Mouse (Mus musculus) midbrain, embryonic 14.5 days (tissue): ENCODE measurements at regions not wholly inside any gene's neighbourhood (a gene's known extent, or its start where the extent isn't known, plus 50 kb on each side); places are given as distances from the start of the nearest gene placed in this dataset.

ENCODE experiments used
- ATAC-seq: fragments of 200-750 bp; cut with Nextera tagmentation; 2 replicates; pipeline ENCODE4 v1.8.0; 2017; ENCODE audit warnings: moderate number of reproducible peaks, moderate library complexity; ENCODE audit not compliant: low FRiP score, low TSS enrichment
- DNase-seq: peaks from one replicate; pipeline ENCODE4 v3.0.0-alpha.2; 2015
- H3K27ac ChIP-seq: fragments of 300-500 bp; sonication (generic); replicated peaks from 2 replicates; pipeline ENCODE4 v1.5.1; 2014; ENCODE audit warnings: mild to moderate bottlenecking, low read depth, low read length, moderate library complexity
- H3K27me3 ChIP-seq: fragments of 300-500 bp; sonication (generic); 2 replicates; pipeline ENCODE4 v1.6.1; 2014; ENCODE audit warnings: low read length, control low read depth, mixed read lengths; ENCODE audit not compliant: control insufficient read depth, insufficient read depth
- H3K36me3 ChIP-seq: fragments of 300-500 bp; sonication (generic); 2 replicates; pipeline ENCODE4 v1.6.1; 2014; ENCODE audit warnings: low read length, control low read depth; ENCODE audit not compliant: control insufficient read depth, insufficient read depth
- H3K4me1 ChIP-seq: fragments of 300-500 bp; sonication (generic); 2 replicates; pipeline ENCODE4 v1.6.1; 2014; ENCODE audit warnings: mild to moderate bottlenecking, antibody characterized with exemption, low read length, control low read depth; ENCODE audit not compliant: control insufficient read depth, insufficient read depth
- H3K4me2 ChIP-seq: fragments of 300-500 bp; sonication (generic); 2 replicates; pipeline ENCODE4 v1.6.1; 2014; ENCODE audit warnings: mild to moderate bottlenecking, low read length, moderate library complexity
- H3K4me3 ChIP-seq: fragments of 300-500 bp; sonication (generic); replicated peaks from 2 replicates; pipeline ENCODE4 v1.5.1; 2014; ENCODE audit warnings: low read depth, low read length
- H3K9ac ChIP-seq: fragments of 300-500 bp; sonication (generic); replicated peaks from 2 replicates; pipeline ENCODE4 v1.6.1; 2014; ENCODE audit warnings: mild to moderate bottlenecking, low read length, moderate library complexity
- H3K9me3 ChIP-seq: fragments of 300-500 bp; sonication (generic); 2 replicates; pipeline ENCODE4 v1.6.1; 2016; ENCODE audit warnings: low read length, control low read depth, mixed read lengths; ENCODE audit not compliant: control insufficient read depth
- WGBS: fragments of 180-500 bp; shearing (Covaris S2); extraction: QIAGEN DNeasy Blood & Tissue Kit; methylation state at CpG from one replicate; pipeline ENCODE4 v1.1.7; 2014; 5-methylcytosine and 5-hydroxymethylcytosine counted together

DNA sequence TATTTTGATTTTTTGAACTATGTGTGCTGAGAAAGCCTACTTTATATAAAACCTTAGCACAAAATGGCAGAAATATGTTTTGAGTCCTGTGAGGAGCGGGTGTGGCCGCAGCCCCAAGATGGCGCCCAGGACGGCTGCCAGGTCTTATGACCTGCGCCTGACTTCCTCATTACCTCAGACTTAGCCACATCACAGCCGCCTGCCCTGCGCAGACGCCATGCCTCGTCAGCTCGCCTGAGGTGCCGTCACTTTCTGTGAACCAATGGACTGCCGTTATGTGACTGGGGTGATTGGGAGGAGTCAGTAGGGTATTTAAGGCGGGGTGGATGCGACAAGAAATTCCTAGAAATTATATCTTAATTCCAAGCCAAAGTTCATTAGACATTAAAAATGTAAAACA, 171.7 kb upstream of the Foxn2 start:
- H3K9ac ChIP-seq: no peak overlapping the region
- no peaks in the 10 kb centered on the region for H3K9me3 ChIP-seq
- 97% methylated on average over 14 of the region's 14 CpGs for WGBS
- no peaks in the 10 kb centered on the region for H3K27me3 ChIP-seq
- H3K4me1 ChIP-seq: no peaks in the 10 kb centered on the region
- ATAC-seq (no peak), DNase-seq (no peak)
- H3K4me3 ChIP-seq: no peak overlapping the region
- no peak overlapping the region for H3K27ac ChIP-seq
- H3K4me2 ChIP-seq: no peak overlapping the region
- no peaks in the 10 kb centered on the region for H3K36me3 ChIP-seq

DNA sequence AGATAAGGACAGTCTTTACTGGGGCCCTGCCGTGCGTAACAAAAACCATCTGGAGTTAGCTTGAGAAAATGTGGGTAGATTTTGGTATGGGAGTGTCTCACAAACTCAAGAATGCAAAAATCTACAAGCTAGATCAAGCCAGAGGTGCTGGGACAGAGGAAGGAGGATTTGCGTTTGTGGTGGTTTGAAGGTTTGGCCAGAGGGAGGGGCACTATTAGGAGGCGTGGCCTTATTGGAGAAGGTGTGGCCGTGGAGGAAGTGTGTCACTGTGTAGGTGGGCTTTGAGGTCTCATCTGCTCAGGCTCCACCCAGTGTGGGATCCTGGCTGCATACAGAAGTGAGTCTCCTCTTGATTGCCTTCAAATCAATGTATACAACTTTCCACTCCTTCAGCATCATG, 169.6 kb upstream of the Foxn2 start:
- no peak overlapping the region for H3K4me3 ChIP-seq
- H3K4me1 ChIP-seq: 0 out of 2 replicates have a peak, but pooled peaks cover 3% of the 10 kb centered on the region
- H3K27me3 ChIP-seq: no peaks in the 10 kb centered on the region
- 87% methylated on average over 5 of the region's 5 CpGs for WGBS
- DNase-seq: no peak
- no peak overlapping the region for H3K27ac ChIP-seq
- H3K9me3 ChIP-seq: no peaks in the 10 kb centered on the region
- no peak for ATAC-seq
- H3K36me3 ChIP-seq: no peaks in the 10 kb centered on the region
- H3K9ac ChIP-seq: no peak overlapping the region
- H3K4me2 ChIP-seq: no peak overlapping the region

DNA sequence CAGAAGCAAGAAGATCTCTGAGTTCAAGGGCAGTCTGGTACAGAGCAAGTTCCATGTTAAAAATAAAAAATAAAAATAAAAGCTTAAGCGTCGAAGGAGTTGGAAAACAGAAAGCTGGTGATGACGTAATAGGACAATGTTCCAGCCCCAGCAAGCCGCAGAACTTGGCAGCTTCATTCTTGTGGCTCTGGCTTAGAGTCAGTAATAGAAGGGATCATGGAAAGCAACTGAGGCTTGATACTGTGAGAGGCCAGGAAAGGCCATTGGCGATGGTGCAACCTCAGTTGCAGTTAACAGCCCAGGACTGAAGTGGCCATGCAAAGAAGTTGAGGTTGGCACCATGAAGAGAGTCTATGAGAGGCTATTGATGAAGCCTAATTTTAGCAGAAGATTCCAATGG, 168.3 kb upstream of the Foxn2 start:
- no peak overlapping the region for H3K4me2 ChIP-seq
- no peaks in the 10 kb centered on the region for H3K36me3 ChIP-seq
- H3K4me3 ChIP-seq: no peak overlapping the region
- no peak overlapping the region for H3K9ac ChIP-seq
- H3K27ac ChIP-seq: no peak overlapping the region
- ATAC-seq (no peak), DNase-seq (no peak)
- no peaks in the 10 kb centered on the region for H3K9me3 ChIP-seq
- 94% methylated on average over 5 of the region's 5 CpGs for WGBS
- H3K4me1 ChIP-seq: 0 out of 2 replicates have a peak, but pooled peaks cover 3% of the 10 kb centered on the region
- no peaks in the 10 kb centered on the region for H3K27me3 ChIP-seq

DNA sequence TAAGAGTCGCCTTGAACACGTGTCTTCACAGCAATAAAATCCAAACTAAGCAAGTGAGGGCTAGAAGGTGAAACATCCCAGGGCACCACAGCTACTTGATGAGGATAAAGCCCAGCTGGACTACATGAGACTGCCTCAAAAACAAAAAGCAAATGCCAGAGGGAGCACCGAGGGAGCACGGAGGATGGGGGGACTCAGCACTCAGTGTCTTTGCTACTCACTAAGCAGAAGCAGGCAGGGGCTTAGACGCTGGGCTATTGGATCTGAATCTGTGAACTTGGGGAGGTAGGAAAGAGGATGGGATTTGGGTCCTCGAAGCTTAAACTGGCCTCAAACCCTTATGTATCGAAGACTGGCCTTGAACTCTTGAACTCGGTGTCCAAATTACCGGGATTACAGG, 167.0 kb upstream of the Foxn2 start:
- no peak overlapping the region for H3K4me3 ChIP-seq
- H3K4me2 ChIP-seq: no peak overlapping the region
- DNase-seq: no peak
- no peaks in the 10 kb centered on the region for H3K9me3 ChIP-seq
- no peak for ATAC-seq
- no peaks in the 10 kb centered on the region for H3K36me3 ChIP-seq
- no peak overlapping the region for H3K9ac ChIP-seq
- 92% methylated on average over 9 of the region's 9 CpGs for WGBS
- 0 out of 2 replicates have a peak, but pooled peaks cover 3% of the 10 kb centered on the region for H3K4me1 ChIP-seq
- no peaks in the 10 kb centered on the region for H3K27me3 ChIP-seq
- H3K27ac ChIP-seq: no peak overlapping the region

DNA sequence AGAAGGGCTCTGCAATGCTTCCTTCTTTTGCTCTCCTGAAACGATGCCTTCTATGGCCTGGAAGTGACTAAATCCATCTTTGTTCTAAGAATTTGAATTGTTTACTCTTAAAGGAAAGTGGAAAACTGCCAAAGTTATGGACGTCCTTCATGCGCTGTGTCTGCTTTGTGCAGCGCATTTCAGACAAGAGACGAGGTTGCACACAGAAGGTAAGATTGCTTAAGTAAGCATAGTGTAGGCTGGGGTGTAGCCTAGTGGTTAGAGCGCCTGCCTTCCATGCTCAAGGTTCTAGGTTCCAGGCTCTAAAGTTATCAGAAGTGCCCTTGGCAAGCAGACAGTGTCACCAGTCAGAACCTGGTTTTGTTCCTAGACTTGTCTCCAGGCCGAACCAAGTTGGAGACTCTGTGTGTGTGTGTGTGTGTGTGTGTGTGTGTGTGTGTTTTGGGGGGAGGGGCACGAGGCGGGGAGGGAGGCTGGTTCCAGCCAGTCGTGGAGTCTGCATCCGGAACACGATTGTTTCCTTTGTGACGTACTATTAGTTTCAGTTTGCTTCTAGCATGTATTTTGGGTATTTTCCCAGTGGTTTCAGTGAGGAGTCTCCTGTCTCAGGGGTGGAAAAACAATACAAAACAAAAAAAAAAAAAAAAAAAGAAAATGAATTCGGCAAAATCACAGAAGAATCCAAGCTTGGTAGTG, 166.4 kb upstream of the Foxn2 start:
- Histone ChIP-seq H3K4me3 (no peak overlapping the region), H3K9me3 (no peaks in the 10 kb centered on the region), H3K4me1 (0 out of 2 replicates have a peak, but pooled peaks cover 3% of the 10 kb centered on the region), H3K27me3 (no peaks in the 10 kb centered on the region), H3K9ac (no peak overlapping the region), H3K4me2 (no peak overlapping the region), H3K27ac (peak overlapping the region; percentile 45; the same call in 1 of the 2 replicates), H3K36me3 (no peaks in the 10 kb centered on the region)
- 80% methylated on average over 14 of the region's 14 CpGs for WGBS
- peak; percentile 19 for DNase-seq
- ATAC-seq: no peak

DNA sequence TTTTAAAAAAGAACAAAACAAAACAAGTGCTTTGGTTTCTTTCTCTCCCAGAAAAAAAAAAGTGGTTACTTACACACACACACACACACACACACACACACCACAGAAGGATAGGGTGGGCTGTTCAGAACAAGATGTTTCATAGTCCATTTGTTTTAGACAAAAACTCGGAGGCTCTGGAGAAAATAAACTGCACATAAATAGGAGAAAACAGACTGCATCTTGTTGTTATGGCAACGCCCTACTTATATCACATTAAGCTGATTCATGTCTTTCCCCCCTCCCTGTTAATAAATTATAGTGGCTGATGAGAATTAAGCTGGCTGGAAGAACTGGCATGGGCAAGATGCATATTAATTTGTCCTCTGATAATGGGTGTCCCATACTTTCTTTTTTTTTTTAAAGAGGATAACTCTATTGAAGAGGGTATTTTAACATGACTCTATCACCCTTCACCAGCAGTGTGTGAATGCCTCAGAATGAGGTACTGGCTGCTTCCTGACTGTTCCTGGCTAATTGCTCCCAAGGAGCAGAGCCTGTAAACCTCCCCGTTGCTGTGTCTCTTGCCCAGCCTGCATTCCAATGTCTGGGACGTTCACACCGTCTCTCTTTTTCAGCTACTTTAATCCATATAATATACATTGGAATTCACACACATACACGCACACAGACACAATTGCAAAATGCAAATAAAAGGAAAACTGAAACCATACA, 165.6 kb upstream of the Foxn2 start:
- H3K4me3 ChIP-seq: no peak overlapping the region
- 0 out of 2 replicates have a peak, but pooled peaks cover 3% of the 10 kb centered on the region for H3K4me1 ChIP-seq
- WGBS: 38% methylated on average over 6 of the region's 6 CpGs
- no peaks in the 10 kb centered on the region for H3K27me3 ChIP-seq
- H3K4me2 ChIP-seq: no peak overlapping the region
- no peak overlapping the region for H3K9ac ChIP-seq
- H3K36me3 ChIP-seq: no peaks in the 10 kb centered on the region
- DNase-seq (peak; percentile 75), ATAC-seq (no peak; the same call in 1 of the 2 replicates)
- peak overlapping the region; percentile 53 for H3K27ac ChIP-seq
- H3K9me3 ChIP-seq: no peaks in the 10 kb centered on the region

DNA sequence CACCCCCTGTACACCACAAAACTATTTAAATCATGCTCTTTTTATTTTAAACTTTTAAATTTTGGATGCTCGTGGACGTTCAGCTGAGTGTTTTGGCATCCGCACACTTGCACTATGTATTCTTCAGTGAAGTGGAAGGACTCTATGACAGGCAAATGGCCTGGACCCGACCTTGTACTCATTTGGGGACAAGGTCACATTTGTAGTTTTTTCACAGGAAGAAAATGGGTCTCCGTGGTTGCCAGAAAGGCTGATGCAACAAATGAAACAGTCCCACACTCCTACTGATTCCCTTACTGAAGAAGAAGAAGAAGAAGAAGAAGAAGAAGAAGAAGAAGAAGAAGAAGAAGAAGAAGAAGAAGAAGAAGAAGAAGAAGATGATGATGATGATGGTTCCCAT, 160.9 kb upstream of the Foxn2 start:
- no peak overlapping the region for H3K27ac ChIP-seq

DNA sequence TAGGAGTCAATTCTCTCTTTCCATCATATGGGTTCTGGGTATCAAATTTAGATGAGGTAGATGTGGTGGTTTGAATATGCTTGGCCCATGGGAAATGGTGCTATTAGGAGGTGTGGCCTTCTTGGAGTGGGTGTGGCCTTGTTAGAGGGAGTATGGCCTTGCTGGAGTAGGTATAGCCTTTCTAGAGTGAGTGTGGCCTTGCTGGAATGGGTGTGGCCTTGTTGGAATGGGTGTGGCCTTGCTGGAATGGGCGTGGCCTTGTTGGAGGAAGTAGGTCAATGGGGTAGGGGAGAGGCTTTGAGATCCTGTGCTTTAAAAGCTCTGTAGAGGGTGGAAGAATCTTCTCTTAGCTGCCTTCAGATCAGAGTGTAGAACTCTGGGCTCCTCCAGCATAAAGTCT, 157.8 kb upstream of the Foxn2 start:
- WGBS: 63% methylated on average over 1 of the region's 1 CpGs
- ATAC-seq (no peak), DNase-seq (no peak)
- Histone ChIP-seq H3K27ac (no peak overlapping the region), H3K9ac (no peak overlapping the region), H3K4me2 (no peak overlapping the region), H3K4me1 (no peaks in the 10 kb centered on the region), H3K36me3 (no peaks in the 10 kb centered on the region), H3K27me3 (no peaks in the 10 kb centered on the region), H3K4me3 (no peak overlapping the region), H3K9me3 (no peaks in the 10 kb centered on the region)

More for the DNA sequence above, 160.9 kb upstream of the Foxn2 start:
- Histone ChIP-seq H3K4me1 (0 out of 2 replicates have a peak, but pooled peaks cover 1% of the 10 kb centered on the region), H3K9me3 (no peaks in the 10 kb centered on the region), H3K9ac (no peak overlapping the region), H3K4me2 (no peak overlapping the region), H3K36me3 (no peaks in the 10 kb centered on the region), H3K4me3 (no peak overlapping the region), H3K27me3 (no peaks in the 10 kb centered on the region)
- 83% methylated on average over 5 of the region's 5 CpGs for WGBS
- ATAC-seq: no peak
- no peak for DNase-seq

DNA sequence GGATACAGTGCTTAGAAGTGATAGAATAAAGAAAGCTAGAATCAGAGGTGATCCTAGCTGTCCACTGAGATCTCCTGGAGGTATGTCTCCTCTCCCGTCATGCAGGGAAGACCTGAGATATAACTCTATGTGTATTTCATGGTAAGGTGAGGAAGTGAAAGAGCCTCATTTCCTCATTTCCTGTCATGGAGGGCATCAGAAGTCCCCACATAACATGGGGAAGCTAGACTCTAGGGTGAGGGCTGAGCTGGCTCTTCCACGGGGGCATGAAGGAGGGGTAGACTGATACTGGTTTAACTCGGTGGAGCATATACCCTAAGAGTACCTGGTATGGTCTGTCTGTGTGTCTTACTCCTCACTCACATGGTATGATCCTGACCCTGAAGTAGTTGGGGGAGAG, 156.0 kb upstream of the Foxn2 start:
- H3K36me3 ChIP-seq: no peaks in the 10 kb centered on the region
- no peaks in the 10 kb centered on the region for H3K4me1 ChIP-seq
- no peaks in the 10 kb centered on the region for H3K27me3 ChIP-seq
- no peak overlapping the region for H3K27ac ChIP-seq
- no peak overlapping the region for H3K9ac ChIP-seq
- DNase-seq (no peak), ATAC-seq (no peak)
- 93% methylated on average over 3 of the region's 3 CpGs for WGBS
- H3K4me2 ChIP-seq: no peak overlapping the region
- H3K4me3 ChIP-seq: no peak overlapping the region
- H3K9me3 ChIP-seq: peaks cover 11% of the 10 kb centered on the region; the same call in 1 of the 2 replicates
